Mouse (Mus musculus) ovary, postnatal 10 days (tissue): Measurements from ENCODE around the gene Lrig3.

Experiments
- DNase-seq: peaks from one replicate; pipeline ENCODE4 v3.0.0; 2022; ENCODE audit warnings: low spot score

The Lrig3 gene

GRCm38 (mm10) chr10:126002081-126002755 lies 36.2 kb downstream of the Lrig3 start:
- no peak for DNase-seq

- DNase-seq: no peak
These were observed 37.0 kb downstream of the Lrig3 start for GRCm38 (mm10) chr10:126002818-126003506.

GRCm38 (mm10) chr10:126003857-126004256 lies 37.9 kb downstream of the Lrig3 start:
- no peak for DNase-seq

GRCm38 (mm10) chr10:126013667-126014066 lies 47.7 kb downstream of the Lrig3 start:
- no peak for DNase-seq

GRCm38 (mm10) chr10:126014673-126015072 lies 48.7 kb downstream of the Lrig3 start:
- no peak for DNase-seq

- DNase-seq: no peak
These were observed 49.7 kb downstream of the Lrig3 start for GRCm38 (mm10) chr10:126015644-126016043.

GRCm38 (mm10) chr10:126019350-126019991 lies 53.5 kb downstream of the Lrig3 start:
- no peak for DNase-seq

DNA sequence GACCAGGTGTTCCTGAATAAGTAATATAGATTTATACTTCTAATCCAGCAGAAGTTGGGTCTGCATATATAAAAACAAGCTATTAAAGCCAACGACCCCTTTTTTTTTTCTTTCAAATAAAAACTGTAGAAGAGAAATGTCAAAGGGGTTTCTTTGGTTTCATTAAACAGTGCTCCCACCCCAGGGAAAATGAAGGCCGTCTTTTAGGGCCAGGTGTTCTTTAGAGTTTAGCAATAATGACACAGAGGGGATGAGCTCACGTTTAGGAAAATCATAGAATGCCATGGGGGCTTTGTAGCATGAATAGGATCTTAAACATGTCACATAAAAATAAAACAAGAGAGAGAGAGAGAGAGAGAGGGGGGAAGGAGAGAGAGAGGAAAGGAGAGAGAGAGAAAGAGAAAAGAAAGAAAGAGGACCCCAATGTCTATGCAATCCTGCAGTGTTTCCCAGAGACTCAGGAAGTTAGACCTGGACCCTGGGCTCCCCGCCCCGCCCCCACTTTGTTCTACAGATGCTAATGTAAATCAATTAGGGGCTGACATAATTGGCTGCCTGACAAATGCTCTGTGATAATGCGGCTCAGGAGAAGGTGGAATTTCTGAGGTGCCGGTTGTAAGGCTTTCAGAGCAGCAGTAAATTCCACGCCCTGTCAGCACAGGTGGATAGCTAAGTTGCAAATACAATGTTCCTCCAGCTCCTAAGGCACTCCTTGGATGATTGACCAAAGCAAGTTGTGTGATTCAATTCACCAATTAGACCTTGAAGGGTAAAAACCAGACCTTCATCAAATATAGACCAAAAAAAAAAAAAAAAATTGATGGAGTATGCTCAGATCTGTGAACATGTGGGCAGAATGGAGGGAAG lies 62.8 kb downstream of the Lrig3 start:
- DNase-seq: no peak

GRCm38 (mm10) chr10:126029441-126030114 lies 63.6 kb downstream of the Lrig3 start:
- no peak for DNase-seq

GRCm38 (mm10) chr10:126056881-126057280 lies 90.9 kb downstream of the Lrig3 start:
- DNase-seq: no peak

DNA sequence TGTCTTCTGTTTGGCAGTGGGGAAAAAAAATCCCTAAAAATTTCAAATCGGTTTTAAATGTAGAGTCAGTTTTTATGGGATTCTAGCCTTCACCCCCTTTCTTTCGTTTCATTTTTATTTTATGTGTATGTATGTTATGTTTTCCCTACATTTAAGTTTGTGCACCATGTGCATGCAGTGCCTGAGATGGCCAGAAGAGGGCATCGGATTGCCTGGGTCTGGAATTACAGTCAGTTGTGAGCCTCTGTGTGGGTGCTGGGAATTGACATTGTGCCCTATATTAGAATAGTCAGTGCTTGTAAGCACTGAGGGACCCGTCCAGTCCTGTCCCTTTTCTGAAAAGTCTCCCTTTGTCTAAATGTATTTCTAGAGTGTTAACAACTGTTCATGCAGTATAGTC lies 96.8 kb downstream of the Lrig3 start:
- DNase-seq: no peak
